Mouse (Mus musculus) central nervous system, embryonic 11.5 days (tissue): ENCODE results near the gene Kng2. TPM values are rescaled to one million over a fixed set of nuclear protein-coding genes. Genes with fewer than 3 reads are reported as not detected.

Experiments used
- polyA plus RNA-seq: library from polyadenylated mRNA; depleted of rRNA; stranded (reverse); fragments of >200 nt; gene quantifications from 2 replicates; pipeline ENCODE4 v1.2.3, GENCODE M21; 2012; rRNA removed

The Kng2 gene
- polyA plus RNA-seq, result 0.12 and 0.17 TPM in 2 replicates

DNA sequence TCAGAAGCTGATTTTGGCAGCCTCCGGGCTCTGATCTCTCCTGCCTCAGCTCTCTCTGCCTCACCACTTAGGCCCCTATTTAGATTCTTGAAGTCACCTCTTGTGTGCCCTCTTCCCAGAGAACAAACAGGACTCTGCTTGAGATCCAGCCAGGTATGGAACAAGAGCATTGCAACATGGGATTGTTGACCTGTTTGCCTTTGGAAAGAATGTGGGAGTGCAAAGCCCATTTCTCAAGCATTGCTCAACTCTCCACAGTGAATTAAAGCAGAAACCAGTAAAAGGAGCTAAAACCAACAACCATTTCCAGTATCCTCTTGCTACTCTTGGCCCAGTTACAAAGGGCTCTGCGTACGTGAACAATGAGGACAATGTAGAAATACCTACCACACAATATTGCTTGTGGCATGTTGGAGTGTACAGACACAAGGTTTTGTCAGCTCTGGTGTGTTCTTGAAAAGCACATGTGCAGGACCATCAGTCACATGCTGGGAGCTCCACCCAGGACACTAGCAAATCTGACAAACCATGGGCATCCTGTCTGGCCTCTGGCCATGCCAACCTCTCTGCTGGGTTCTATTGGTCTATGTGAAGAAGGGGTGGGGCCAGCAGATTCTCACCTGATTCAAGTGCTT is at the start of gene Kng2:
Gene Kng2, minus strand, starts transcription at position 517 of the 635 bp plus-strand sequence.

DNA sequence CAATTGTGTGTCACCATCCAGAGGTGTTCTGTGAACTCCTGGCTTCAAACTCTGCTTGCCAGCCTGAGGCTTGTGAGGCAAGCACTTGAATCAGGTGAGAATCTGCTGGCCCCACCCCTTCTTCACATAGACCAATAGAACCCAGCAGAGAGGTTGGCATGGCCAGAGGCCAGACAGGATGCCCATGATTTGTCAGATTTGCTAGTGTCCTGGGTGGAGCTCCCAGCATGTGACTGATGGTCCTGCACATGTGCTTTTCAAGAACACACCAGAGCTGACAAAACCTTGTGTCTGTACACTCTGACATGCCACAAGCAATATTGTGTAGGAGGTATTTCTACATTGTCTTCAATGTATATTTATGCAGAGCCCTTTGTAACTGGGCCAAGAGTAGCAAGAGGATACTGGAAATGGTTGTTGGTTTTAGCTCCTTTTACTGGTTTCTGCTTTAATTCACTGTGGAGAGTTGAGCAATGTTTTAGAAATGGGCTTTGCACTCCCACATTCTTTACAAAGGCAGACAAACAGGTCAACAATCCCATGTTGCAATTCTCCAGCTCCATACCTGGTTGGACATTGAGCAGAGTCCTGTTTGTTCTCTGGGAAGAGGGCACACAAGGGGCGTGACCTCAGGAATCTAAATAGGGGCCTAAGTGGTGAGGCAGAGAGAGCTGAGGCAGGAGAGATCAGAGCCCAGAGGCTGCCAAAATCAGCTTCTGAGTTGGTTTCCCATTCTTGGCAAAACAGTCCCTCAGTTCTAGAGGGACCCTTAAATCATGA is 28.6 kb upstream of the Kng2 start, which contains the start of gene Kng1:
Gene Kng1, plus strand, starts transcription at position 198 of the 780 bp plus-strand sequence.

GRCm38 (mm10) chr16:22950840-22951395 is 78.4 kb downstream of the Kng2 start, which contains the start of gene Hrg:
Gene Hrg, plus strand, starts transcription at chr16:22951072.

Other genes with a start within 250 kb of the Kng2 start
- not detected in 2 replicates for gene Crygs, start 217.9 kb downstream of the Kng2 start, polyA plus RNA-seq
- 26.3 and 27.4 TPM in 2 replicates for gene Tbccd1, start 171.8 kb downstream of the Kng2 start, polyA plus RNA-seq
- 46.5 and 50.5 TPM in 2 replicates for gene Dnajb11, start 171.6 kb downstream of the Kng2 start, polyA plus RNA-seq
- 4.4 and 8.3 TPM in 2 replicates for gene Ahsg, start 138.2 kb downstream of the Kng2 start, polyA plus RNA-seq
- gene Fetub, start 111.1 kb downstream of the Kng2 start, polyA plus RNA-seq, result not detected in 2 replicates
- gene Hrg, start 78.4 kb downstream of the Kng2 start, polyA plus RNA-seq, result 0.05 TPM in 1 of 2 replicates, not detected in the other
- 2.2 and 4.1 TPM in 2 replicates for gene Kng1, start 28.4 kb upstream of the Kng2 start, polyA plus RNA-seq
- gene Eif4a2, start 78.0 kb upstream of the Kng2 start, polyA plus RNA-seq, result 401 and 619 TPM in 2 replicates
- 19.5 and 22.9 TPM in 2 replicates for gene Rfc4, start 98.3 kb upstream of the Kng2 start, polyA plus RNA-seq
- gene Adipoq, start 117.1 kb upstream of the Kng2 start, polyA plus RNA-seq, result 0.15 and 0.34 TPM in 2 replicates
- gene St6gal1, start 195.3 kb upstream of the Kng2 start, polyA plus RNA-seq, result 15.9 and 23.9 TPM in 2 replicates